Mouse (Mus musculus): Measurements from ENCODE around the gene 9130008F23Rik. TPM values are rescaled to one million over a fixed set of nuclear protein-coding genes. Genes with fewer than 3 reads are reported as not detected.

The 9130008F23Rik gene
- total RNA-seq, 2 experiments from 2014 or later = 0.21 to 0.22 TPM

DNA sequence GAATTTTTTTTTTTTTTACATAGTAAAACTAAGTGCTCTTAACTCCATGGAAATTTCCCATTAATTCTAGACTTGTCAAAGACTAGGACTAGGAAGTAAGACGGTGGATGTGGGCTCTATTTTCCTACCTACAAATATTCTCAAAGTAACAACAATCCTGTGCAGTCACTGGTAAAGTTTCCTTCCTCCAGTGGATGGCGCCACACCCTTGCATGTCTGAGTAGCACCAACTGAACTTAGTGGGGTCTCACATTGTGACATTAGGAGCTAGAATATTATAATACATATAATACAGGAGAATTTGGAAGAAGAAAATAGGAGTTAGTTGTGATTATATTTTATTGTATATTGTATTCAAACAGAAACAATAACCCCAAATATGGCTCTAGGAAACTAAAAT is 48.5 kb downstream of the 9130008F23Rik start:
- no peak for DNase-seq (ENCODE audit: extremely low spot score in 1 of 2, low spot score in 1 of 2)

Other genes starting within 250 kb of the 9130008F23Rik start
- gene Esp3, start 248.5 kb downstream of the 9130008F23Rik start, total RNA-seq (2021) = not detected
- not detected for gene Esp1, start 153.4 kb downstream of the 9130008F23Rik start, total RNA-seq (2021)
- gene Crisp2, start 73.6 kb downstream of the 9130008F23Rik start, total RNA-seq (2021) = not detected
- gene Rhag, start 69.4 kb downstream of the 9130008F23Rik start, total RNA-seq (2021) = not detected
- gene Glyatl3, start 33.8 kb upstream of the 9130008F23Rik start, total RNA-seq (2021) = not detected
- 10 to 100 TPM; 43.8 to 49.5 TPM for gene Mut, start 54.1 kb upstream of the 9130008F23Rik start, total RNA-seq (2021)
- gene Cenpq, start 54.5 kb upstream of the 9130008F23Rik start, total RNA-seq (2021) = 1 to 10 TPM; 3.4 to 4.0 TPM